Mouse (Mus musculus): Measurements from ENCODE around the gene Tom1l1.

The Tom1l1 gene

GRCm38 (mm10) chr11:90687460-90688416 lies at the start of gene Tom1l1:
Tom1l1 (minus strand) TSS chr11:90688366.
- in situ Hi-C loops (cut with MboI, MseI), result loop anchor here in 1 of 2 experiments (10.0 kb wide), 1 partner anchor 1637 kb away; no protein-coding TSS in a partner anchor

- in situ Hi-C loops (cut with MboI, MseI), result no loop called here
These were observed 45.4 kb upstream of the Tom1l1 start for GRCm38 (mm10) chr11:90733575-90733974.

DNA sequence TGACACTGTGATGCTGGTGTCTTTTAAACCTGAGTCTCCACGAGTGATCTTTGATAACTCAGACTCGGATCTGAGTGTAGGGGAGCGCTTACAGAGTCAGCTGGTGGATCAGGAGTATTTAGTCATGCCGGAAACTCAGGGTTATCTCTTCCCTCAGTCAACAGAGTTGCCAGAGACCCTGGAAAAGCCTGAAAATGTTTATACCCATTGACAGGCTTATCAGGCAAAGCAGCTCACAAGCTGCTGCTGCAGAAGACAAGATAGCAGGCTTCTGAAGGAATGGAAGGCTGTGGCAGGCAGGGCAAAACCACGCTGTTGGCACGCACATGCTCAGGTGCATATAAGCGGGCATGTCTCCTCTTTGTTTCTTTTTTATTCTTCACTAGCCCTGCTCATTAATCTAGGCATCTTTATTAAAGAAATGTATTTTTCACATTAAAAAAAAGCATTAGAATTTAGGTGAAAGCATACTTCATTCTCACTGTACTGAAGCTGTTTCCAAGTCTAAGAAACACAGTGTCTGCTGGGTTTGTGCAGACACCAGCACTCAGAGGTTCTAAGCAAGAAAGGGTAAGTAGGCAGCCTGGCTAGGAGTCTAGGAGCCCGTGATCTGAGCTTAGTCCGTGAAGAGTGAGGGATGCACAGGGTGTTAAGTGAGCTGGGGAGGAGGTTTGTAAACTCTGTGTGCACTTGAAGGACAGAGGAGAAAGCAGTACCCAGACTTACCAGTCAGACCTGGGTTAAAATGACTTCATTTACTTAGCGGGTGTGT lies 39.4 kb upstream of the Tom1l1 start:
- in situ Hi-C loops (cut with MboI, MseI), result no loop called here

DNA sequence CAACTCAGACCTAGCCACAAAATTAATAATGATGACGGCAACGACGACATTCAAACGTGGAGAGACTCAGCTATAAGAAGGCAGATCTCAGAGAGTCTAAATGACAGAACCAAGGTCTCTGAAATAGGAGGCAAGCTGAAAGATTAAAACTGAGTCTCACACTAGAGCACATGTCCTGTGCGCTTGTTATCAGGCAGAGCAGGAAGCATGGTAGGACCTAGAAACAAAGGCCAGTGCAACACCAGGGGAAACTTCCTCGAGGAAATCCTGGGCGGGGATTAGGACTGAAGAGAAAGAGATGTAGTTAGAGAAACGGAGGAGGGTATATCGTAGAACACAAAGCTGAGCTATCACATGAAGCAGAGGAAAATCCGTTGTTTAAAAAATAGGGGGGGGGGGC lies 38.6 kb upstream of the Tom1l1 start:
- in situ Hi-C loops (cut with MboI, MseI), result no loop called here

DNA sequence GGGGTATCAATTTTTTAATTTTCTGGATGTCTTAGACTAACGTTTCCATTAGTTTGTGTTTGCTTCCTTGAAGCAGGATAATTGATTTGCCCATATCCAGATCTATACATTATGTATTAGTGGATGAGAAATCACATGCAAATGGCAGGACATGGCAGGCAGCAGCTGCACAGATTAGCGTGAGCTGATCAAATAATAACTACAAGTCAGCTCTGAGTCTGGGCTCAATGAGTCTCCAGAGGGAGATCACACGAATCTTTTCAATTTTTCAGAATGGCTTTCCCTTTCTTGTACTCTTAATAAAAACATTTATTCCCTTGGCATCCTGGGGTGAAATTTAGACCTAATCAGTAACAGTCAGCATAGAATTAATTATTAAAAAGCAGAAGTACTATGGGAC lies 34.1 kb upstream of the Tom1l1 start:
- in situ Hi-C loops (cut with MboI, MseI), result loop anchor here in 1 of 2 experiments (25.0 kb wide), 1 partner anchor 1865 kb away; no protein-coding TSS in a partner anchor

DNA sequence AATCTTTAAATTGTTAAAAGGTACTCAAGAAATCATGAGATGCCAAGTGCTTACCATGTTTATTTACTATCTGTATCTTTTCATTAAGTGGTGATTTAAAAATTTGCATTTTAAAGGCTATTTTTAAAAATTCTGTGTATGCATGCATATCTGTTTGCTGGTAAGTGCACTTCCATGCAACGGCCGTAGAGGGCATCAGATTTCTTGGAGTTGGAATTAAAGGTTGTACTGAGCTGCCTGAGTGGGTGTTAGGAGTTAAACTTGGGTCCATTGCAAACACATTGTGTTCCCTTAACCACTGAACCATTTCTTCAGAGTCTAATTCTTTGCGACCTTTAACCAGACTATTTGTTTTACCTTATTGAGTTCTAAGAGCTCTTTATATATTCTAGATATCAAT lies 29.6 kb upstream of the Tom1l1 start:
- in situ Hi-C loops (cut with MboI, MseI), result loop anchor here in 1 of 2 experiments (25.0 kb wide), 1 partner anchor 1870 kb away; no protein-coding TSS in a partner anchor

GRCm38 (mm10) chr11:90711596-90711995 lies 23.4 kb upstream of the Tom1l1 start:
- in situ Hi-C loops (cut with MboI, MseI), result loop anchor here in 1 of 2 experiments (25.0 kb wide), 1 partner anchor 1876 kb away; no protein-coding TSS in a partner anchor

DNA sequence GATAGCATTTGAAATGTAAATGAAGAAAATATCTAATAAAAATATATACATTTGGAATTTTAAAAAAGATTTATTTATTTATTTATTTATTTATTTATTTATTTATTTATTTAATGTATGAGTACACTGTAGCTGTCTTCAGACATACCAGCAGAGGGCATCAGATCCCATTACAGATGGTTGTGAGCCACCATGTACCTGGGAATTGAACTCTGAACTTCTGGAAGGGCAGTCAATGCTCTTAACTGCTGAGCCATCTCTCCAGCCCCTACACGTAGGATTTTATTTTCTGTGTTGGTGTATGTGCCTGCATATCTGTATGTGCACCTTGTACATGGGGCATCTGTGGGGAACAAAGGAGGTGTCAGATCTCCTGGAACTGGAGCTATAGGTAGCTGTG lies 19.0 kb upstream of the Tom1l1 start:
- in situ Hi-C loops (cut with MboI, MseI), result loop anchor here in 1 of 2 experiments (25.0 kb wide), 1 partner anchor 1880 kb away; no protein-coding TSS in a partner anchor

- in situ Hi-C loops (cut with MboI, MseI), result no loop called here
These were observed 9.5 kb upstream of the Tom1l1 start for GRCm38 (mm10) chr11:90697480-90698240.

DNA sequence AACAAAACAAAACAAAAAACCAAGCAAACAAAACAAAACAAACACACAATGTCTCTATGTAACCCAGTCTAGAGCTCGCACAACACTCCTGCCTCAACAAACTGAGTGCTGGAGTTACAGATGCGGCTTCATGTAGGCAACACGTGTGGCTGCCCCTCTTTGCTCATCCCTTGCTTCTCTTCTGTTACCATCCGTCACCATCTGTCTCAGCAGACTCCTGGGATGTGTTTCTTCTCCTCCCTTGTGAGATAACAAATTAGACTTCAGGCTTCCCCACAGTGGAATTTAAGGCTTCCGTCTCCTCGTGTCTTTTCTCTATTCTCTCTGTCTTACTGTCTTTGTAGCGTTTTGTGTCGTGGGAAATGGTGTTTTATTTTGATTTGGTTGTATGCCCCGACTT lies 7.6 kb upstream of the Tom1l1 start:
- in situ Hi-C loops (cut with MboI, MseI), result no loop called here

DNA sequence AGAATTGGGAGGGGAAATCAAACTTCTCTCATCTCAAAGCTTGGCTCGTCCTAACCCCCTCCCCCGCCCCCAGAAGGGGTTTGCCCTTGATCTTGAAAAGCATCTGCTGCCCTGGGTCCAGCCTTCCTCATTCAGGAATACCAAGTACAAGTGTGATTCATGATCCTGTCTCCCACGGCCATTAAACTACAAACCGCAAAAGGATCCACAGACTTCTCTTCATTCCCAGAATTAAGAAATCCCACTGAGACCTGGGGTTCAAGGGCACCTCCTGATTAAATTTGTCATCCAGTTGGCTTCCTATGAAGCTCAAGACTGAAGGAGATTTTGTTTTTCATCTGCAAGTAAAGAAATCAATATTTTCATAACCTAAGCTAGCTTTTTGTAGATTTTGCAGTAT lies 6.0 kb upstream of the Tom1l1 start:
- in situ Hi-C loops (cut with MboI, MseI), result no loop called here

- in situ Hi-C loops (cut with MboI, MseI), result no loop called here
These were observed 2.2 kb upstream of the Tom1l1 start for GRCm38 (mm10) chr11:90690361-90690760.

DNA sequence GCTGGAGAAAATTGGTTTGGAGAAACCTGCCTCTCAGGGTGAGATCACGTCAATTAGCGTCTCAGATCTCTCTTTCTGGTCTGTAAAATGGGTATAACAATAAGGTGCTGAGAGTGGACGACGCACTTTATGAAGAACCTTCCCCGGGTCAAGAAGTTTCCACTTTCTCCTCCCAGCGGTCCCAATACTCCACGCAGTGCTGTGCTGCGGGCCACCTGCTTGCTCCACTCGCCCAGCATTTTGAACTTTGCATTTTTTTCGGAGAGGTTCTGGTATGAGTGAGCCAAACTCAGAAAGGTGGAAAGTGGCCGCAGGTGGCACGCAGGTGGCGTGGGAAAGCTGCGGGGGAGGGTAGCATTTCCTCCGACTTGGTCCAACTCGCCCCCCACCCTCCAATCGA lies 1.1 kb downstream of the Tom1l1 start:
- in situ Hi-C loops (cut with MboI, MseI), result loop anchor here in 1 of 2 experiments (10.0 kb wide), 1 partner anchor 1638 kb away; no protein-coding TSS in a partner anchor

DNA sequence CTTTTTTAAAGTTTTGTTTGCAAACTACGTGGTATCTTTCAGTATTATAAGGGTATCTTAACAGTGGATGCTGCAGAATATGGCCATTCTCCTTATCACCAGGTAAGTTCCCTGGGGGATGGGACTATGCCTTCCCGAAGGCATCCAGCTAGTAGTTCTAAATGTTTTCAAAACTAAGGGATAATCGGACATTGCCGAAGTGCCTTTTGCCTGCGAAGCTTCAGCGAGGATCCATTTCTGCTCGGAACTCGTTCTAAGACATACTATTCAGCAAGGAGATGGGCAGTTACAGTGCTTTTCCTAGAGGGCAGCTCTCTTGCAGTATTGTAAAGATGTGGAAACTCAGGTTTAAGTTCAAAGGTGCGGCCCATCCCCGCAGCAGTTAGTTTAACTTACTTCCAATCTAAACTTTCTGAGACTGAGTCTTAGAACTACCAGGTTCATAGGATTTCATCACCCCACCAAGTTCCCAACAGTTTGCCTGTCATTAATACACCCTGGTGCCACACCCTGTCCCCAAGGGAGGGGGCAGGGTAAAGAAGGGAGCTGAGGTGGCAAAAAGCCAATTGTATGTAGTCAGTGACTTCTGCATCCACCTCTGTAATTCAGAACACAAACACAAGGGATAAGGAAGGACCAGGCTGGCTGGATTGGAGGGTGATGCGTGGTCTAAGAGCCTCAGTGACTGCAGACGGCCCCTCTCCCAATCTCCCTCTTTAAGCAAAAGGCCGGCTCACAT lies 1.7 kb downstream of the Tom1l1 start:
- in situ Hi-C loops (cut with MboI, MseI), result loop anchor here in 1 of 2 experiments (10.0 kb wide), 1 partner anchor 1638 kb away; no protein-coding TSS in a partner anchor

DNA sequence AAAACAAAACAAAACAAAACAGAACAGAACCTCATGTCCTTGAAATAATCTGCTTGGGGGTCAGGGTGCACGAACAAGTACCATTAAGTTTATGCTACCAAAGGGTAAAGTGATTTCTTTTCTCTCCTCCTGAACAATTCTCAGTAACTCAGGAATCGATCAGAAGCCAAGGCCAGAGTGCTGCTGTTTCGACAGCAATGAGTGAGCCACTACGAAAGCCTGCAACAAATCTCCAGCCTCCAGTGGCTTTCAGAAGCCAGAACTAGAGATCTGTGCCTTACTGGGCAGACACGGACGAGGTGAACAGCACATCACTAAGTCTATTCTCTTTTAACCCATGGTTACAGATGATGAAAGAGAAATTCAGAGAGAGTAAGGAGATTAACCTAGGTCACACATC lies 3.0 kb downstream of the Tom1l1 start:
- in situ Hi-C loops (cut with MboI, MseI), result loop anchor here in 1 of 2 experiments (10.0 kb wide), 1 partner anchor 1640 kb away; no protein-coding TSS in a partner anchor

- in situ Hi-C loops (cut with MboI, MseI), result loop anchor here in 1 of 2 experiments (10.0 kb wide), 1 partner anchor 1640 kb away; no protein-coding TSS in a partner anchor
These were observed 3.4 kb downstream of the Tom1l1 start for GRCm38 (mm10) chr11:90684765-90685164.

- in situ Hi-C loops (cut with MboI, MseI), result loop anchor here in 1 of 2 experiments (10.0 kb wide), 1 partner anchor 1644 kb away; no protein-coding TSS in a partner anchor
These were observed 7.0 kb downstream of the Tom1l1 start for GRCm38 (mm10) chr11:90681171-90681570.

- in situ Hi-C loops (cut with MboI, MseI), result no loop called here
These were observed 9.6 kb downstream of the Tom1l1 start for GRCm38 (mm10) chr11:90678582-90678981.

- in situ Hi-C loops (cut with MboI, MseI), result no loop called here
These were observed 10.3 kb downstream of the Tom1l1 start for GRCm38 (mm10) chr11:90677771-90678288.

DNA sequence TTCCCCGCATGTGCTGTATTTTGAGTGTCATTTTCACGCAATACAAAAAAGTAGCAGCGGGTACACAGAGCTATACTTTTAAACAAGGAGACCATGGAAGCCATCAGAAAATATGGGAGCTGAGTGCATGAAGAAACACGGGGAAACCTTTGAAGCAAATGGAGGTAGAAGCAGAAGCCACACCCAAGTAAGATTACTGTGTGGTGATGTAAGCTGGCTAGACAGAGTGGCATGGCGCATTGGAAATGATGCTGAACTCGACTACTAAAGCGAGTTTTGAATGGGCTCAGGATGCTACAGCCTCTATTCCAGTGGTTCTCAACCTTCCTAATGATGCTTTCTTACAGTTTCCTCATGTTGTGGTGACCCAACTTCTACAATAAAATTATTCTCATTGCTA lies 11.1 kb downstream of the Tom1l1 start:
- in situ Hi-C loops (cut with MboI, MseI), result no loop called here
